Mouse (Mus musculus): ENCODE measurements around the gene Gm45711. TPM values are rescaled to one million over a fixed set of nuclear protein-coding genes. Genes with fewer than 3 reads are reported as not detected.
"Not testable (repeated sequence)": the region's sequence is repeated elsewhere in the genome, so short reads cannot be mapped to it uniquely, and the experiment has no call there.

Gm45711 gene
- total RNA-seq (2015; ENCODE audit: low replicate concordance): not detected in 2 replicates
- total RNA-seq (2017; ENCODE audit: low replicate concordance): not detected in 2 replicates

DNA sequence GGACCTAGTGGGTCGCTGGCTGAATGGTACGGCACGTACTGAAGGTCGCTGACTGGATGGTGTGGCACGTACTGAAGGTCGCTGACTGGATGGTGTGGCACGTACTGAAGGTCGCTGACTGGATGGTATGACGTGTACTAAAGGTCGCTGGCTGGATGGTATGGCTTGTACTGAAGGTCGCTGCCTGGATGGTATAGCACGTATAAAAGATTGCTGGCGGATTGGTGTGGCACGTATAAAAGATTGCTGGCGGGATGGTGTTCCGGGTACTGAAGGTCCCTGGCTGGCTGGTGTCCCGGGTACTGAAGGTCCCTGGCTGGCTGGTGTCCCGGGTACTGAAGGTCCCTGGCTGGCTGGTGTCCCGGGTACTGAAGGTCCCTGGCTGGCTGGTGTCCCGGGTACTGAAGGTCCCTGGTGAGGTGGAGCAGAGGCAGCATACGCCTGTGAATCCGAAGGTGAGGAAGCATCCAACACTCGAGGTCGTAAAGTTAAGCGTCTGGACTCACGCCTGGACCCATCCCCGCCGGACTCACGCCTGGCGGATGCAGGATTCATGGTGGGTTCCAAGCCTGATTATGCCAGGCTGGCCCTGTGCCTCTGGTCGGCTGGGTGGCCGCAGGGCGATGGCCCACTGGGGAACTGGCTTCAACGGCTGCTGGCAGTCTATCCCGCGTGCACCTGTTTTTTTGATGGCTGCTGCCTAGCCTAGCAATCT, at the start of gene Gm45711, which contains the start of gene Cmtm1:
Gm45711 (minus strand) TSS at position 641 of the 715 bp plus-strand sequence.
Cmtm1 (minus strand) TSS at position 705 of the 715 bp plus-strand sequence.
- not testable (repeated sequence) for ATAC-seq (replicated peaks; ENCODE audit: low FRiP score, poor library complexity, severe bottlenecking)

DNA sequence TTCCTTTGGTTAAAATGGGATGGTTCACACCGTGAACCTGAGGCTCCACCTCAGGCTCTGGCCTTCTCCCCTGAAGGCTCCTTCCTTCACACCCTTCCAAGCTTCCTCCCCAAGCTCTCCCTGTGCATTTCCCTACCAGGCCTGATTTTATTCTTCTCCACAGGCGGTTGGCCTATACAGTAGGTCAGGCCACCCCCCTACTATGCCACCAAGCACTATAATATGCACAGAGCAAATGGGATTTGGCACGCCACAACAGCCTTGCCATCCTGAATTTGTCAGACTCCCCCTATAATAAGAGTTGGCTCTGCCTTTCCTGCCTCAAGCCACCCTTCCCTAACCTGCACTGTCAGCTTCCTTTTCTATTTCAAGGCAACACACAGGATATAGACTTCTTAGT, 48.8 kb upstream of the Gm45711 start:
- ATAC-seq (replicated peaks; ENCODE audit: low FRiP score, poor library complexity, severe bottlenecking): no peak

GRCm38 (mm10) chr8:104354504-104354903, 44.6 kb upstream of the Gm45711 start:
- ATAC-seq (replicated peaks; ENCODE audit: low FRiP score, poor library complexity, severe bottlenecking): no peak

- ATAC-seq (replicated peaks; ENCODE audit: low FRiP score, poor library complexity, severe bottlenecking): no peak
Observed at GRCm38 (mm10) chr8:104353186-104353585, 43.3 kb upstream of the Gm45711 start.

DNA sequence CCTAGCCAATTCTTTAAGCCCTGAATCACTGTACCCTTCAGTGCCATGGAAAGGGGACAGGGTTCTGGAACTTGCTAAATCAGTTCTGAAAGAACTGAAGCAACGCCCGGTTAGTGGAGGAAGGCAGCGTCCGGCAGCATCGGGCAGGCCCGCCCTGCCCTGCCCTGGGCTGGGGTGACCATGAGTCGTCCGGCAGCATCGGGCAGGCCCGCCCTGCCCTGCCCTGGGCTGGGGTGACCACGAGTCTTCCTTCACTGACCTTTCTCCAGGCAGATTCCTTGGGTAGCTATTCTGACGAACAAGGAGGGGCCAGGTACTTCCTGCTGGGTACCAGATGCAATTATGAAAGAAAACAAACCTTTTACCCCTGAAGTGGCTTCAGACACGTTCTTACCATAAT, 40.2 kb upstream of the Gm45711 start:
- ATAC-seq (replicated peaks; ENCODE audit: low FRiP score, poor library complexity, severe bottlenecking): no peak

DNA sequence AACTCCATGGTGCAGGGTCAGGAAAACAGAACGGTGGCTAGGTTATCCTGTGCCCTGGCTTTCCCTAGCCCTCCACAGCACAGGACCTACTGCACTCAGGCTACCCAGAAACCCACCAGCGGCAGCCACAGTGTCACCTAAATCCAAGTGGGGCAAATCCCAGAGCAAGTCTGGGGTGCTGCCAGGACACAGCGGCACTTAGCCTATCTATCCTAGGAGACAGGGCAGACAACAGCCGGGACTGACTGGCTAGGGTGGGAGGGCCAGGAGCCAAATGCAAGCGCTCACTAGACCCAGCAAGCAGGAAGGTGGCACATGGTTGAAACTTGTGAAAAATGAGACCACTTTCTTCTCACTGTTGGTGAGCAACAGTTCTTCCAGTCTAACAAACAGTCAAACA, 39.1 kb upstream of the Gm45711 start:
- ATAC-seq (replicated peaks; ENCODE audit: low FRiP score, poor library complexity, severe bottlenecking): no peak

DNA sequence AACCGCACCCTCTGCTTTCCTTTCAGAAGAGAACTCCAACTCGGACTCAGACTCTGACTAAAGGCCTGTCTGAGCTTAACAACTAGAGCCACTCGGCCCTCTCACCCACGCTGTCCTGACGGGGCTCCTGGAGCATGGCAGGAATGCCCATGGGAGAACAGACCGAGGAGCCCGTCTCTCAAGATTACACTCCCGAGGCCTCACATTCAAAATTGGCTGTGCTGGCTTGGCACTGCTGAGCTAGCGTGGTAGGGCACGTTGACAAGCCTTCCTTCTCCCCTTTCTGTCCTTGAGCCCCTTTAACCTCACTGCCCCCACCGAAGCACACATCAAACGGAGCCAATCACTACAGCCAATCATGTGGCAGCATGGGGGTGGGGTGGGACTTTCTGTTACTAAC, 36.8 kb upstream of the Gm45711 start:
- no peak for ATAC-seq (replicated peaks; ENCODE audit: low FRiP score, poor library complexity, severe bottlenecking)

- no peak for ATAC-seq (replicated peaks; ENCODE audit: low FRiP score, poor library complexity, severe bottlenecking)
Observed at GRCm38 (mm10) chr8:104344622-104345021, 34.7 kb upstream of the Gm45711 start.

DNA sequence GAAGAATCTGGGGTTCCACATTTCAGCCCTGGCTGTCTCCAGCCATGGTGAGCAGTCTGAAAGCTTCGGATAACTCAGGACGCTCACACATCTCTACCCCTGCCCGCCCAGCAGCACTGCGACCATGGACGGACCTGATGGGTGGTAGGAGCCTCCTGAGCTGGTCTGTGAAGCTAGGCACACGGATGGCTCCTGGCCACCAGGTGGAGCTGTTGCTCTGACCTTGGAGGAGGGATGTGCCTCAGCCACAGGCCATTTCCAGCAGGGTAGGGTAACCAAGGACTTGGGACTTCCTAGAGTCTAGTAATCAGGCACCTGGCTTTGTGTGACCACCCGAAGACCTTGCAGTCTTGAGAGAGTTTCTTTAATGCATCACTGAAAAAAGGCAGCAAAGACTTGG, 34.1 kb upstream of the Gm45711 start:
- peak; percentile 91 for ATAC-seq (replicated peaks; ENCODE audit: low FRiP score, poor library complexity, severe bottlenecking)

DNA sequence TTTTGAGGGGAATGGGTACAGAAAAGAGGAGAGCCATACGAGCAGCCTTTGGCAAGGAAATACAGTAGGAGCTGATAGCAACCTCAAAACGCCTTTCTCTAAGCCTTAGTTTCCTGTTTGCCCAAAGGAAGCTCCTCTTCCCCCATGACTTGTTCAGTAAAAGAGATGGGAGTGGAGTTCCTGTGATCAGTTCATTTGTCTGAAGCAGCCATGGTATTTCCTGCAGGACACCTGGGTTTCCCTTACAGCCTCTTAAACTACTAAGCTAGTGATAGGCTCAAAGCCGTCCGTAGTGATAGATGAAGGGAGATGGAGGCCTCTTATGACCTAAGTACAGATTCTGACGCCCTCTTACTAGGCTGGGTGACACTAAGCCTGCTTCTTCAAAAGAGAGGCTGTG, 32.5 kb upstream of the Gm45711 start:
- no peak for ATAC-seq (replicated peaks; ENCODE audit: low FRiP score, poor library complexity, severe bottlenecking)

DNA sequence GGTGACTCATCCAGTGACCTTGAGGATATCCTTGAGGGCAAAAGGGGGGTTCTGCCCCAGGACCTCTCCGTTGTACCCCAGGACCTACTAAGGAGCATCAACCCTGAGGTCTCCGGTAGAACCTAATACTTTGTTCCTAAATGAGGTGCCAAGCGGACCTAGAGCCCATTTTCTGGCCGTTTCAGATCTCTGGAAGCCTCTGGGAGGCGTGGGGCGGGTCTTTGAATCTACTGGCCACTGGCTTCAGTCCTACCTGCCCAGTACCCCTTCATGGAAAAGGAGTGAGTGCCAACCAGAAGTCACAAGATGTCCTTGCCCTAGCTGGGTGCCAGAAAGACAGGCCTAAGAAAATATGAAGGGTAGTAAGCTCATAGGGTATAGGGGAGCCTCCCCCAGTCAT, 31.8 kb upstream of the Gm45711 start:
- no peak for ATAC-seq (replicated peaks; ENCODE audit: low FRiP score, poor library complexity, severe bottlenecking)

- ATAC-seq (replicated peaks; ENCODE audit: low FRiP score, poor library complexity, severe bottlenecking): no peak
Observed at GRCm38 (mm10) chr8:104341106-104341561, 31.3 kb upstream of the Gm45711 start.

DNA sequence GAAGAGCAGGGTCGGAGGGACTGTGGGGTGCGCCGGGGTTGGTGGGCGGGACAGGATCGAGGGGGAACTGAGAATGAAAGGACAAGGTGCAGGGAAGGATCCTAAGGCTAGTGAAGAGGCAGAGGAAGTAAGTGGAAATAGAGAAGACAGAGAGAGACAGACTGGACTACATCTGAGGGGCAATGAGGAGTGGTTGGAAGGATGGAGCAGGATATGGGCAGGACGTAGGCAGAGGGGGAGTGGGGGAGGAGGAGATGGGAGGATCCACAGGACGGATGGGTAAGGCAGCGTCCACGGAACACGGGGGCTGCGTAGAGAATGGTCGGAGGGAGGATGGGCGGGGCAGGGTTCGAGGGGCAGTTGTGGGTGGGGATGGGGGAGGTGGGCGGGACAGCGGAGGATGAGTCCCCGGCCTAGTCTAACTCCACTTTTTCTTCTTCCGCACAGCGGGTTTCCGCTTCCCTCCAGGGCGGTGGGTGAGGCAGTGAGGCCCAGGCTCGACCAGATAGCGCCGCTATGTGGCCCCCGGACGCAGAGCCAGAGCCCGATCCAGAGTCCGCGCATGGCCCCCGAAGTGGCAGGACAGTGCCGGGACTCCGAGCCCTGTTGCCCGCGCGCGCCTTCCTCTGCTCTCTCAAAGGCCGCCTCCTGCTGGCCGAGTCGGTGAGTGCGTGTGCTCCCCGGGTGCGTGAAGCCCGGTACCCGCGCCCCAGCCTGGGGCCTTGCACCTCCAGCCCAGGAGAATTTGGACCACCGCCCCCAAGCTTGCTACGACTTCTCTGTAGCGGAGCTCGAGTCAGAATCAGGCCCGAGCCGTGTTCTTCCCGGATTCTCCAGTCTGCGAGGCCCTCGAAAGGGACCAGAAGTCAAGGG, 30.6 kb upstream of the Gm45711 start:
- ATAC-seq (replicated peaks; ENCODE audit: low FRiP score, poor library complexity, severe bottlenecking): no peak

GRCm38 (mm10) chr8:104339983-104340232, 30.0 kb upstream of the Gm45711 start:
- ATAC-seq (replicated peaks; ENCODE audit: low FRiP score, poor library complexity, severe bottlenecking): no peak

DNA sequence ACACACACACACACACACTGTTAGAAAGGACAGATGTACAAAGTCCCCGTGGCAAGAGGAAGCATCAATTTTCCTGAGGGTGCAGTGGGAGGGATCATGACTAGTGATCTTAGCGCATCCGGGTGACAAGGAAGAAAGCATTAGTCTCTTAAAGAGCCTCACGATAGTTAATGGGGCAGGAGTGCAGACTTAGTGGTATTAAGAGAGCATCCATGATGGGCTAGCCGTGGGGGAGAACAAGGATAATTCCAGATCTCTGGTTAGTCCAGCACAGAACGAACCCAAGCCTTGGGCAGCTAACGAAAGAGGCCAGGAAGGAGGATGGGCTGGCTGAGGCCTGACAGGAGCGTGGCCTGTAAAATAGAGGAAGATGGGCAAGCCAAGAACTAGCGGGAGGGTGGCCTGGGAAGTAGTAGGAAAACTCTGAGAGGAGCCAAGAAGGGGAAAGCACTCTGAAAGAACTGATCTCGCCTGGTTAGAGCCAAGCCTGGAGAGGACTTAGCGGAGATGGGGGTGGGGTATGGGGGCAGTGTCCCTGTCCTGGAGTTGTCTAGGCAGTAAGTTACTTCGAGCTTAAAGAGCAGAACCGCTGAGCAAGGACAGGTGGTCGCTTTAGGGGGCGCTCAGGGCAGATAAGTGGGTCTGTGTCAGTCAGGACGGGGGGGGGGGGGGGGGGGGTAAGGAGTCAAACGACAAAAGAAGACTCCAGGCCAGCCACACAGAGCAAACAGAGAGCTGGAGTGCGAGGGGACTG, 29.5 kb upstream of the Gm45711 start, which contains the start of gene Cmtm3:
Cmtm3 (plus strand) TSS at position 182 of the 754 bp plus-strand sequence.
- ATAC-seq (replicated peaks; ENCODE audit: low FRiP score, poor library complexity, severe bottlenecking): no peak

- no peak for ATAC-seq (replicated peaks; ENCODE audit: low FRiP score, poor library complexity, severe bottlenecking)
Observed at GRCm38 (mm10) chr8:104337890-104338289, 28.0 kb upstream of the Gm45711 start.

DNA sequence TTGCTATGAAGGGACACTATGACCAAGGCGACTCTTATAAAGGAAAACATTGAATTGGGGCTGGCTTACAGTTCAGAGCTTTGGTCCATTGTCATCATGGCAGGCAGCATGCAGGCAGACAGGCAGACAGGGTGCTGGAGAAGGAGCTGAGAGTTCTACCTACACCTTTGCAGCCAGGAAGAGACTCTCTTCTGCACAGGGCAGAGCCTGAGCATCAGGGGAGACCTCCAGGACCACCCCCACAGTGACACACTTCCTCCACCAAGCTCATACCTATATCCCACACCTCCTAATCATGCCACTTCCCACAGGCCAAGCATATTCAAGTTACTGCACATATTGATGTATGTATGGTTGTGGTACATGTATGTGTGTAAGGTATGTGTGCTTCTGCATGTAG, 26.9 kb upstream of the Gm45711 start:
- no peak for ATAC-seq (replicated peaks; ENCODE audit: low FRiP score, poor library complexity, severe bottlenecking)

GRCm38 (mm10) chr8:104334196-104334595, 24.3 kb upstream of the Gm45711 start:
- no peak for ATAC-seq (replicated peaks; ENCODE audit: low FRiP score, poor library complexity, severe bottlenecking)

GRCm38 (mm10) chr8:104333786-104334185, 23.9 kb upstream of the Gm45711 start:
- no peak for ATAC-seq (replicated peaks; ENCODE audit: low FRiP score, poor library complexity, severe bottlenecking)
